Mouse (Mus musculus) spleen, adult 2 months (tissue): Measurements from ENCODE around the gene Tmc7.

ENCODE experiments used
- CTCF ChIP-seq: fragments of 200-500 bp; IDR thresholded peaks from 2 replicates; pipeline ENCODE4 v1.5.1; 2011; ENCODE audit warnings: mild to moderate bottlenecking, inconsistent platforms; ENCODE audit not compliant: insufficient read depth, insufficient read length, insufficient replicate concordance; ENCODE audit errors: extremely low read depth
- POLR2A ChIP-seq: fragments of 200-500 bp; IDR thresholded peaks from 2 replicates; pipeline ENCODE4 v1.6.1; 2011; ENCODE audit warnings: low read depth, low read length, inconsistent platforms

- TF ChIP-seq CTCF (no peak), POLR2A (no peak)
Measured at GRCm38 (mm10) chr7:118621094-118621493, 36.6 kb upstream of the Tmc7 start.
